Mouse (Mus musculus) intestine, embryonic 15.5 days (tissue): ENCODE data around the gene Nt5dc3. TPM values are rescaled to one million over a fixed set of nuclear protein-coding genes. Genes with fewer than 3 reads are reported as not detected.

Experiments used
- ATAC-seq: fragments of 200-750 bp; cut with Nextera tagmentation; 2 replicates; pipeline ENCODE4 v1.8.0; 2017; ENCODE audit warnings: moderate TSS enrichment, moderate library complexity
- H3K27ac ChIP-seq: fragments of 300-500 bp; sonication (generic); 2 replicates; pipeline ENCODE4 v1.5.1; 2015; ENCODE audit warnings: mild to moderate bottlenecking, inconsistent platforms
- H3K27me3 ChIP-seq: fragments of 300-500 bp; sonication (generic); replicated peaks from 2 replicates; pipeline ENCODE4 v1.6.1; 2015; ENCODE audit warnings: inconsistent platforms
- H3K36me3 ChIP-seq: fragments of 300-500 bp; sonication (generic); 2 replicates; pipeline ENCODE4 v1.6.1; 2015; ENCODE audit warnings: inconsistent platforms
- H3K4me1 ChIP-seq: fragments of 300-500 bp; sonication (generic); replicated peaks from 2 replicates; pipeline ENCODE4 v1.6.1; 2015; ENCODE audit warnings: inconsistent platforms
- H3K4me2 ChIP-seq: fragments of 300-500 bp; sonication (generic); replicated peaks from 2 replicates; pipeline ENCODE4 v1.6.1; 2015; ENCODE audit warnings: mild to moderate bottlenecking, inconsistent platforms
- H3K4me3 ChIP-seq: fragments of 300-500 bp; sonication (generic); replicated peaks from 2 replicates; pipeline ENCODE4 v1.5.1; 2015; ENCODE audit warnings: inconsistent platforms
- H3K9ac ChIP-seq: fragments of 300-500 bp; sonication (generic); 2 replicates; pipeline ENCODE4 v1.6.1; 2015; ENCODE audit warnings: inconsistent platforms
- H3K9me3 ChIP-seq: fragments of 300-500 bp; sonication (generic); 2 replicates; pipeline ENCODE4 v1.6.1; 2016; ENCODE audit warnings: inconsistent platforms
- WGBS: fragments of 180-500 bp; shearing (Covaris S2); methylation state at CpG from one replicate; pipeline ENCODE4 v1.1.7; 2015; 5-methylcytosine and 5-hydroxymethylcytosine counted together
- polyA plus RNA-seq: library from polyadenylated mRNA; unstranded; fragments of >200 nt; fragmentation: Nextera tagmentation; extraction: Ambion mirVana; gene quantifications from 2 replicates; pipeline ENCODE4 v1.2.1, GENCODE M21; 2015

Gene Nt5dc3
- polyA plus RNA-seq, 1 experiment from 2014 or later: 1.0 TPM

DNA sequence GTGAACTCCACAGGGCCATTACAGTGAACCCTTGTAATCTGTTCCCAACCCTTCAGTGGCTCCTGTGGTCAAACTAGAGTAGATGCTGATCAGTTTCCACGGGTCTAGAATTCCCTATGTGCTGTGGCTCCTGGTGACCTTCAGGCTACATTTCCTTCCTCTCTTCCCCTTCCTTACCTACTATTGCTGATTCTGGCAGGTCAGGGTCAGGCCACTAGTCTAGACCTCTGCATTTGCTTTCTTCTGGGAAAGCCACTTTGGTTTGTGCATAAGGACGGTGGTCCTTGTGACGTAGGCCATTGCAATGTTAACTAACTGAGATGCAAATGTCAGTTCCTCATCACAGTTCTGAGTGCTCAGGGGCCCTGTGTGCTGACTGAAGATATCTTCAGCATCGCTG, 81.6 kb downstream of the Nt5dc3 start:
- Histone ChIP-seq H3K36me3 (no peaks in the 10 kb centered on the region), H3K4me1 (no peaks in the 10 kb centered on the region), H3K4me3 (no peak overlapping the region), H3K27ac (no peak overlapping the region), H3K9ac (no peak overlapping the region), H3K9me3 (no peaks in the 10 kb centered on the region), H3K27me3 (no peaks in the 10 kb centered on the region), H3K4me2 (no peak overlapping the region)
- WGBS: 76% methylated on average over 4 of the region's 4 CpGs
- no peak for ATAC-seq

DNA sequence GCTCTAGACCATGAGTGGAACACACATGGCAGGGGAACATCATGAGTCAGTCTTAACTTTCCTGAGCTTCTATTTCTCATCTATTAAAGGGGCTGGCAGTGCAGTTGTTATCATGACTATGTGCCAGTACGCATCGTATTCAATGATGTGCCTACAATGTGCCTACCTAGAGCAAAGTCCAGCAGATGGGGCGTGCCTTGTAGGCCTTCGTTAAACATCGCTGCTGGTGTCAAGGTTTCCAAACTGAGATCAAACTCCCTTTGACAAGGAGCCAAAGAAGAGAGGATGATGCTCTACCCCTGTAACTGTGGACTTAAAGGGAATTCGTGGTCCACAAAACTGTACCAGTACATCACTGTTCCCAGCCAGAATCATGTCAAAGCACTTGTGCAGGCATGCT, 83.7 kb downstream of the Nt5dc3 start:
- 86% methylated on average over 6 of the region's 6 CpGs for WGBS
- no peaks in the 10 kb centered on the region for H3K9me3 ChIP-seq
- H3K4me2 ChIP-seq: no peak overlapping the region
- no peak overlapping the region for H3K9ac ChIP-seq
- H3K27me3 ChIP-seq: no peaks in the 10 kb centered on the region
- H3K4me1 ChIP-seq: no peaks in the 10 kb centered on the region
- H3K36me3 ChIP-seq: no peaks in the 10 kb centered on the region
- H3K27ac ChIP-seq: no peak overlapping the region
- H3K4me3 ChIP-seq: no peak overlapping the region
- ATAC-seq: no peak

DNA sequence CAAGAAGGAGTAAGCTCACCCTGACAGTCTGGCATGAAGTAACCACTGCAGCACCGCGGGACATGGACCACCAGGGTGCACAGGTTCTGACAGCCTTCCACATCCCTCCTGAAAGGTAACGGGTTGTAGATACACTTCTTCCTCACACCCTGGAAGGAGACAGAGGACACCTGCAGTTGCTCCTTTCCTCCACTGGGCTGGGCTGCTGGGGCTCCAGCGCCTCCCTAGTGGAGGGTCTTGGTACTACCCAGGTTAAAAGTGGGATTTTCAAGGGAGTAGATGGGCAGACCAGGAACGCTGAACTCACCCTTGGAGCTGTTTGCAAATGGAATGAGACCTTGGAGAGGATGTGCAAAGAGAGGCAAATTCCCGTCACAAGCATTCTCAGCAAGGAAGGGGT, 84.6 kb downstream of the Nt5dc3 start:
- no peaks in the 10 kb centered on the region for H3K9me3 ChIP-seq
- no peak overlapping the region for H3K4me2 ChIP-seq
- H3K36me3 ChIP-seq: no peaks in the 10 kb centered on the region
- no peaks in the 10 kb centered on the region for H3K4me1 ChIP-seq
- WGBS: 88% methylated on average over 6 of the region's 6 CpGs
- H3K27me3 ChIP-seq: no peaks in the 10 kb centered on the region
- no peak for ATAC-seq
- no peak overlapping the region for H3K27ac ChIP-seq
- no peak overlapping the region for H3K9ac ChIP-seq
- H3K4me3 ChIP-seq: no peak overlapping the region

DNA sequence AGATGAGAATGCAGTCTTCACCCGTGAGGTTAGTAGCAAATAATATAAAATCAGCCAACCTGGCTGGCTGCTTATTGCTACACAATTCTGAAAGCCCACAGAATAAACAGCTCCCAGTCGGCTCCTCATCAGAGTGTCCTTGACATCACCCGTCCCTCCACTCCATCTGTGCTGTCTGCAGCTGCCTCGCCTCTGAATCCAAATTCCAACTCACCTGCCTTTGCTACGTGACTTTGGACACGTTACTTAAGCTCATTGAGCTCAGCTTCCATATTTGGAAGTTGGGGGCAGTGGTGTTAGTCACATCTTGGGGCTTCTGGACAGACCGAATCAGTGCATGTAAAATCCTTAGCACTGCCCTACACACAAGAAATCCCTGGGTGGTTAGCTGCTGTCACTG, 93.3 kb downstream of the Nt5dc3 start:
- Histone ChIP-seq H3K9ac (no peak overlapping the region), H3K27me3 (no peaks in the 10 kb centered on the region), H3K4me2 (no peak overlapping the region), H3K36me3 (no peaks in the 10 kb centered on the region), H3K27ac (no peak overlapping the region), H3K9me3 (no peaks in the 10 kb centered on the region), H3K4me3 (no peak overlapping the region), H3K4me1 (no peaks in the 10 kb centered on the region)
- 54% methylated on average over 7 of the region's 7 CpGs for WGBS
- ATAC-seq: peak; percentile 39; the same call in 1 of the 2 replicates

DNA sequence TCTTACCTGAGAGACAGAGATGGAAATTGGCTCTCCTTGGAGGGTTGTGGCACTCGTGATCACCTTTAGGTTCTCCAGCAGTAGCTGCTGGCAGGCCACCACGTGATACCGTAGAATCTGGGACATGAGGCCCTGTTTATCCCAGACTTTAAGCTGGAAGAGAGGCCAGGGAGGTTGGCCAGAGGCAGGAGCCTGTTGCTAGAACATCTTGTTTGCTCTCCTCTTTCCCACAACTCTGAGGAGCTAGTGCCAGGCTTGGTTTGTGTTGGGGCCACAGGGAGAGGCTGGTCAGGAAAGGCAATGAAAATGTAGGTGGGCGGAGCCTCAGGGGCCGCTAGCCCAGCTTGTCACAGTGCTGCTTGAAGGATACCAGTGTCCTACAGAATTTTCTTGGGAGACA, 93.8 kb downstream of the Nt5dc3 start:
- Histone ChIP-seq H3K27ac (no peak overlapping the region), H3K4me1 (no peaks in the 10 kb centered on the region), H3K4me3 (no peak overlapping the region), H3K9ac (no peak overlapping the region), H3K9me3 (no peaks in the 10 kb centered on the region), H3K4me2 (no peak overlapping the region), H3K27me3 (no peaks in the 10 kb centered on the region), H3K36me3 (no peaks in the 10 kb centered on the region)
- 62% methylated on average over 5 of the region's 5 CpGs for WGBS
- ATAC-seq: 0 out of 2 replicates have a peak, but pooled peaks have one; percentile 28

DNA sequence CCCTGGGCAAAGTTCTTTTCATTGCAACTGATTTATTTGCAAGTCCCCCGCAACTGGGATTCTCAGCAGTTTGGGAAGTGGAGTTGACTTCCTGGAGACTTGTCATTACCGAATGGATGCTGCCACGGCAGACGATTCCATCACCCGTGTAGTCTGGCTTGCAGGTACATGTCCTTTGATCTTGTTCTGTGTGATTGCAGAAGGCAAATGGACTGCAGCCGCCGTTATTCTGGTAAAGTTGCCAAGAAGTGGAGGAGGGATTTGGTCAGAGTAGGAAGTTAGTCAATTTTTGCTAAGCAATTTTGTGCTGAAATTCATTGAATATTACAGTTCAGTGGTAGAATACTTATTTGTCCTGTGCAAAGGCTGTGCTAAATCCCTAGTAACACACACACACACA, 99.9 kb downstream of the Nt5dc3 start:
- H3K9ac ChIP-seq: no peak overlapping the region
- WGBS: 76% methylated on average over 7 of the region's 7 CpGs
- H3K4me2 ChIP-seq: no peak overlapping the region
- H3K4me3 ChIP-seq: no peak overlapping the region
- no peak for ATAC-seq
- H3K9me3 ChIP-seq: no peaks in the 10 kb centered on the region
- H3K36me3 ChIP-seq: no peaks in the 10 kb centered on the region
- H3K27me3 ChIP-seq: no peaks in the 10 kb centered on the region
- H3K4me1 ChIP-seq: no peaks in the 10 kb centered on the region
- H3K27ac ChIP-seq: no peak overlapping the region

DNA sequence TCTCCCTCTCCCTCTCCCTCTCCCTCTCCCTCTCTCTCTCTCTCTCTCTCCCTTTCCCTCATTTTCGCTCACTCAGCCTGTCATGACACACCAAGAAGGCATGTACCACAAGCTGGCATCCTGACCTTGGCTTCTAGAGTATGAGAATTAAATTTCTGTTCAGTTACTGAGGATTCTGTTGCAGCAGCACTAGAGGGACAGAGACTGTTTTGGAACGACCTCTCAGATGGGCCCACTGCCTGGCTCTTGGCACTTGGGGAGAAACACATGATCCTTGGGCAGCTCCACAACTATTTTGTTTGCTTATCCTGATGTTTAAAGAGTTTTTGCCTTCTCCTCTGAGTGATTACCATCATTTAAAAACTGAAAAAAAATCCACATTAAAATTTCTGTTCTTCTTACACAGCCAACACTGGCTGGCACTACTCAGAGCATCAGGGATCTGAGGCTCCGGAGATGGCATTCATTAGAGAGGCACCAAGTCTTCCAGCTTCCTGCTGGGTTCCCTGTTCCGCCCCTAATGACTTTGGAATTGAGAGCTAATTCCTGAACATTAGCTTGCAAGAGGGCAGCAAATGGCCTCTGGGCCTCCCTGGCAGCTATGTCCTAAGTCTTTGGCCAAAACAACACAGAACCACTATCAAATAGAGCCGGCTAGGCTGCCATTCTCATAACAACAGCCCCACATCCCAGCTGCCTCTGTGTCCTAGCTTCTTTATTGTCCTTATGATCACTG, 101.4 kb downstream of the Nt5dc3 start:
- Histone ChIP-seq H3K9ac (no peak overlapping the region), H3K4me2 (no peak overlapping the region), H3K27ac (no peak overlapping the region), H3K4me1 (no peaks in the 10 kb centered on the region), H3K9me3 (no peaks in the 10 kb centered on the region), H3K4me3 (no peak overlapping the region), H3K27me3 (no peaks in the 10 kb centered on the region), H3K36me3 (no peaks in the 10 kb centered on the region)
- WGBS: 67% methylated on average over 5 of the region's 5 CpGs
- no peak for ATAC-seq

DNA sequence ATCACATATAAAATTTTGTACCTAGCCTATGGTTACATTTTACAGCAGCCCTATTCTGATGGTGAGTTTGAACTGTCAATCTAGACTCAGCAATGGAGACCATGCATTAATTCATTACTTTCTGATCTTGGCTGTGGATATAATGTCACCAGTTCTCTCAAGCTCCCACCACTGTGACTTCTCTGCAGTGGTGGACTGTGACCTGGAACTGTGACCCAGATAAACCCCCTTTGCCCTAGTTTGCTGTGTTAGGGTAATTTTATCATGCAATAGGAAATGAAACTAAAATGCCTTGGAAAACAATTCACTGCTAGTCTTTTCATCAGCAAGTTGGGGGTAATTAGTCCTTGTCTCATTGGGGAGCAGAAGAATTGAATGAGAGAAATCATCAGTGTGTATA, 102.6 kb downstream of the Nt5dc3 start:
- Histone ChIP-seq H3K4me3 (no peak overlapping the region), H3K27ac (no peak overlapping the region), H3K9me3 (no peaks in the 10 kb centered on the region), H3K27me3 (no peaks in the 10 kb centered on the region), H3K36me3 (no peaks in the 10 kb centered on the region), H3K4me2 (no peak overlapping the region), H3K4me1 (no peaks in the 10 kb centered on the region), H3K9ac (no peak overlapping the region)
- ATAC-seq: no peak

DNA sequence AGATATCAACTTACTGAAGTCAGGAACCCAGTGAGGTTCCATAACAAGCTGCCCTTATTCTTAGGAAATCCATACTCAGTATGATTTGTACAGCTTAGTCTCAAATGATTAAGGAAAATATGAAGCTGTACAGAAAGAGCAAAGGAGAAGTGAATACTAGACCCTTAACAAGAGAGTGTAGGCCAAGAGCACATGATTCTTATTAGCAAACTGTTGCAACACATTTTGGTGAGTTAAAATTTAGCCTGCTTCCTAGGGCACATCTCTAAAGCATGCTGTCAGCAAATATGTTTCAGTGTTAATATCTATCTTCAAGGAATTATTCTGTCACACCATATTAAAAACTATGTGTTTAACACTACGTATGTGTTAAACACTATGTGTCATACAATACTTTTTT, 107.6 kb downstream of the Nt5dc3 start:
- Histone ChIP-seq H3K4me3 (no peak overlapping the region), H3K27me3 (no peaks in the 10 kb centered on the region), H3K27ac (no peak overlapping the region), H3K36me3 (no peaks in the 10 kb centered on the region), H3K9ac (no peak overlapping the region), H3K4me1 (no peaks in the 10 kb centered on the region), H3K9me3 (no peaks in the 10 kb centered on the region), H3K4me2 (no peak overlapping the region)
- ATAC-seq: no peak
- 92% methylated on average over 1 of the region's 1 CpGs for WGBS

Other genes with a start within 250 kb of the Nt5dc3 start
- 754 and 764 TPM in 2 replicates for gene Hsp90b1, start 73.5 kb upstream of the Nt5dc3 start, polyA plus RNA-seq
- gene Ttc41, start 73.2 kb upstream of the Nt5dc3 start, polyA plus RNA-seq: 1.6 and 2.0 TPM in 2 replicates
- gene Gm49358, start 15.0 kb upstream of the Nt5dc3 start, polyA plus RNA-seq: not detected in 2 replicates
- gene Stab2, start 229.0 kb downstream of the Nt5dc3 start, polyA plus RNA-seq: 1.1 TPM in 2 replicates